In genomic region chr6:54685103-54685502, GRCm38 (mm10) we compare ENCODE assay signal across 26 mouse cellular contexts. TPM values are rescaled to one million over a fixed set of nuclear protein-coding genes. Genes with fewer than 3 reads are reported as not detected.
A peak's percentile ranks its signal among the peaks of the same experiment; 100 is the strongest.
DNase-seq lines count a peak whose midpoint lies in the region; ATAC-seq and TF ChIP-seq lines count a peak whose summit lies in the region.
"Had no signal": no experiment of that assay in that cellular context is flagged by ENCODE, and none has a peak within 500 bp of the region (broad histone marks: within the 10 kb centered on the region; RNA-seq: fewer than 3 reads in every experiment).

No protein-coding gene starts in this region.

- ATAC-seq in heart, embryonic 13.5 days (ENCODE audit: extremely low read depth, insufficient number of reproducible peaks, low FRiP score, low TSS enrichment) = no peak
- ATAC-seq in megakaryocyte progenitor cell, adult 5-6 weeks (replicated peaks; ENCODE audit: poor library complexity) = peak; percentile 13; the same call in 1 of the 2 replicates
- no peak for ATAC-seq in neural tube, embryonic 15.5 days (ENCODE audit: low FRiP score)
- ATAC-seq: forebrain, postnatal 0 days; hindbrain, embryonic 16.5 days; midbrain, embryonic 15.5 days had no signal

- H3K36me3 ChIP-seq in heart, embryonic 13.5 days = no peaks in the 10 kb centered on the region
- H3K36me3 ChIP-seq in heart, adult 2 months (ENCODE audit: control insufficient read depth, insufficient read depth, low read length) = no peaks in the 10 kb centered on the region
- peaks cover 0 to 8% of the 10 kb centered on the region in 2 experiments; a peak in 2 of 4 replicates for H3K36me3 ChIP-seq in MEL (ENCODE audit: control insufficient read depth in 1 of 2, insufficient read depth in 2 of 2, low read length in 2 of 2)
- H3K36me3 ChIP-seq in neural tube, embryonic 15.5 days = peaks cover 7% of the 10 kb centered on the region
- H3K36me3 ChIP-seq: forebrain, embryonic 10.5 days; G1E; heart, embryonic 15.5 days; kidney, embryonic 15.5 days; stomach, embryonic 15.5 days had no signal

- H3K27me3 ChIP-seq in heart, embryonic 13.5 days (replicated peaks) = peaks cover 53% of the 10 kb centered on the region
- no peaks in the 10 kb centered on the region for H3K27me3 ChIP-seq in heart, adult 2 months (ENCODE audit: control insufficient read depth, insufficient read depth, low read length)
- H3K27me3 ChIP-seq in MEL (ENCODE audit: control insufficient read depth in 1 of 2, insufficient read depth in 2 of 2, low read length in 2 of 2) = no peaks in the 10 kb centered on the region
- no peaks in the 10 kb centered on the region for H3K27me3 ChIP-seq in neural tube, embryonic 15.5 days (replicated peaks)

- H3K79me2 ChIP-seq in heart, adult 2 months (replicated peaks; ENCODE audit: control insufficient read depth, insufficient read depth, low read length) = no peaks in the 10 kb centered on the region
- H3K79me2 ChIP-seq in MEL (ENCODE audit: control insufficient read depth, insufficient read depth, low read length, poor library complexity) = no peaks in the 10 kb centered on the region

- H3K9ac ChIP-seq in heart, embryonic 13.5 days = no peak overlapping the region
- H3K9ac ChIP-seq in heart, adult 2 months (ENCODE audit: low read depth, low read length) = no peak overlapping the region
- H3K9ac ChIP-seq in MEL (ENCODE audit: control insufficient read depth, low read depth, low read length, poor library complexity, severe bottlenecking) = no peak overlapping the region
- H3K9ac ChIP-seq in neural tube, embryonic 15.5 days (replicated peaks) = no peak overlapping the region
- H3K9ac ChIP-seq: forebrain, postnatal 0 days; heart, embryonic 15.5 days; kidney, embryonic 15.5 days; limb, embryonic 15.5 days; liver, embryonic 14.5 days; lung, embryonic 14.5 days; midbrain, embryonic 15.5 days; stomach, embryonic 15.5 days had no signal

- no peak for TF ChIP-seq CTCF in heart, adult 2 months (IDR thresholded peaks at IDR 0.05)
- no peak for TF ChIP-seq CTCF in MEL (IDR thresholded peaks at IDR 0.05 in 2 of 3, conservative IDR thresholded peaks at IDR 0.05 in 1 of 3; ENCODE audit: control insufficient read depth in 1 of 3, insufficient read depth in 1 of 3, low read depth in 2 of 3, low read length in 3 of 3, poor library complexity in 1 of 3, severe bottlenecking in 1 of 3)

- 67% methylated on average over 5 of the region's 5 CpGs for WGBS in heart, embryonic 13.5 days
- 79% methylated on average over 5 of the region's 5 CpGs for WGBS in heart, adult 2 months
- WGBS in neural tube, embryonic 15.5 days = 73% methylated on average over 5 of the region's 5 CpGs

- no peak for TF ChIP-seq POLR2A in heart, adult 2 months (IDR thresholded peaks at IDR 0.05; ENCODE audit: insufficient read depth, low read depth, low read length)
- no peak for TF ChIP-seq POLR2A in MEL (IDR thresholded peaks at IDR 0.05; ENCODE audit: control insufficient read depth in 1 of 2, insufficient read depth in 1 of 2, low read depth in 1 of 2, low read length in 2 of 2, poor library complexity in 1 of 2)

- intact Hi-C loops in heart, adult 2 months (cut with DNase I) = no loop called here
- intact Hi-C loops in heart, postnatal 36 days (cut with DNase I) = no loop called here

- peaks cover 28% of the 10 kb centered on the region for H3K4me1 ChIP-seq in heart, embryonic 13.5 days
- peaks cover 3% of the 10 kb centered on the region for H3K4me1 ChIP-seq in heart, adult 2 months (ENCODE audit: control insufficient read depth, insufficient read depth, low read length)
- H3K4me1 ChIP-seq in MEL (ENCODE audit: control insufficient read depth in 1 of 2, insufficient read depth in 2 of 2, low read length in 2 of 2) = peaks cover 5 to 14% of the 10 kb centered on the region in 2 experiments
- peaks cover 31% of the 10 kb centered on the region for H3K4me1 ChIP-seq in neural tube, embryonic 15.5 days

- no peak overlapping the region for H3K4me3 ChIP-seq in heart, embryonic 13.5 days
- no peak overlapping the region for H3K4me3 ChIP-seq in heart, adult 2 months
- H3K4me3 ChIP-seq in MEL (ENCODE audit: control insufficient read depth in 1 of 2, insufficient read depth in 1 of 2, low read depth in 2 of 2, low read length in 2 of 2) = peak overlapping the region in 1 of 2 experiments; percentile 24; a peak in 1 of 4 replicates
- no peak overlapping the region for H3K4me3 ChIP-seq in neural tube, embryonic 15.5 days (replicated peaks)
- H3K4me3 ChIP-seq: forebrain, embryonic 10.5 days; heart, embryonic 15.5 days; kidney, embryonic 15.5 days; left cerebral cortex, adult 2 months; limb, embryonic 15.5 days; megakaryocyte, embryonic 14.5 days; midbrain, embryonic 15.5 days; stomach, embryonic 15.5 days had no signal

- H3K27ac ChIP-seq in heart, embryonic 13.5 days (replicated peaks) = 0 out of 2 replicates have a peak overlapping the region, but pooled peaks have one; percentile 15
- no peak overlapping the region for H3K27ac ChIP-seq in heart, adult 2 months
- H3K27ac ChIP-seq in MEL (ENCODE audit: control insufficient read depth, low read depth, low read length) = no peak overlapping the region
- H3K27ac ChIP-seq in neural tube, embryonic 15.5 days (replicated peaks) = no peak overlapping the region
- H3K27ac ChIP-seq: forebrain, embryonic 10.5 days; heart, embryonic 15.5 days; kidney, embryonic 15.5 days; left cerebral cortex, adult 2 months; limb, embryonic 15.5 days; liver, embryonic 14.5 days; midbrain, embryonic 15.5 days; stomach, embryonic 15.5 days had no signal

- TF ChIP-seq RAD21 in MEL (IDR thresholded peaks at IDR 0.05; ENCODE audit: low read depth, low read length) = no peak

- H3K9me3 ChIP-seq in heart, embryonic 13.5 days = no peaks in the 10 kb centered on the region
- no peaks in the 10 kb centered on the region for H3K9me3 ChIP-seq in MEL (replicated peaks; ENCODE audit: insufficient read depth, low read length)
- H3K9me3 ChIP-seq in neural tube, embryonic 15.5 days (replicated peaks) = no peaks in the 10 kb centered on the region
- H3K9me3 ChIP-seq: forebrain, embryonic 10.5 days; G1E; heart, embryonic 15.5 days; kidney, embryonic 15.5 days; limb, embryonic 15.5 days; megakaryocyte, embryonic 14.5 days; midbrain, embryonic 15.5 days; stomach, embryonic 15.5 days had no signal

- no peak overlapping the region for H3K4me2 ChIP-seq in heart, embryonic 13.5 days
- H3K4me2 ChIP-seq in neural tube, embryonic 15.5 days = no peak overlapping the region
- H3K4me2 ChIP-seq: heart, embryonic 15.5 days; kidney, embryonic 15.5 days; limb, embryonic 15.5 days; lung, embryonic 14.5 days; midbrain, embryonic 15.5 days; stomach, embryonic 15.5 days had no signal

- DNase-seq in heart, adult 2 months = no peak
- peak; percentile 57 for DNase-seq in MEL (ENCODE audit: low read depth, low spot score)
- DNase-seq in thymus, postnatal 36 days = peak; percentile 16 to 39
- no peak for DNase-seq in heart, postnatal 36 days
- DNase-seq in cerebellum, adult 9-11 months = no peak
- DNase-seq: cerebellum, adult 8-10 months; forebrain, postnatal 0 days; gastrocnemius, postnatal 14 days; heart, postnatal 4 days; kidney, adult 11 months; kidney, postnatal 36 days; lung, embryonic 14.5 days had no signal

- TF ChIP-seq EP300 in heart, adult 2 months (IDR thresholded peaks at IDR 0.05; ENCODE audit: insufficient read depth, low read depth, low read length) = no peak
- TF ChIP-seq EP300 in MEL (IDR thresholded peaks at IDR 0.05; ENCODE audit: low read depth in 1 of 2, low read length in 2 of 2) = peak; percentile 46 to 47; a peak in 3 of 4 replicates

TF ChIP-seq in MEL, 35 proteins besides CTCF, POLR2A, EP300 and RAD21 (continues in another document):
- TF ChIP-seq TAL1 (IDR thresholded peaks at IDR 0.05; ENCODE audit: low read length) = no peak
- TF ChIP-seq CHD1 (IDR thresholded peaks at IDR 0.05; ENCODE audit: low read depth, low read length) = no peak
- TF ChIP-seq HCFC1 (IDR thresholded peaks at IDR 0.05; ENCODE audit: low read depth, low read length) = no peak
- TF ChIP-seq ETS1 (IDR thresholded peaks at IDR 0.05; ENCODE audit: low read depth, low read length) = peak; percentile 51; the same call in 1 of the 2 replicates
- no peak for TF ChIP-seq SMC3 (IDR thresholded peaks at IDR 0.05; ENCODE audit: low read depth, low read length)
- no peak for TF ChIP-seq NRF1 (IDR thresholded peaks at IDR 0.05; ENCODE audit: insufficient read depth, low read depth, low read length, poor library complexity, severe bottlenecking)
- no peak for TF ChIP-seq KAT2A (conservative IDR thresholded peaks at IDR 0.05; ENCODE audit: low read depth, low read length)
- TF ChIP-seq NELFE (IDR thresholded peaks at IDR 0.05; ENCODE audit: low read depth, low read length) = no peak
- TF ChIP-seq ZKSCAN1 (IDR thresholded peaks at IDR 0.05; ENCODE audit: low read depth, low read length) = no peak
- no peak for TF ChIP-seq SIN3A (IDR thresholded peaks at IDR 0.05; ENCODE audit: low read length)
- no peak for TF ChIP-seq POLR2AphosphoS5 (IDR thresholded peaks at IDR 0.05; ENCODE audit: borderline replicate concordance, low read depth, low read length)
- TF ChIP-seq MAX (IDR thresholded peaks at IDR 0.05; ENCODE audit: low read length) = no peak
- TF ChIP-seq MAFK (IDR thresholded peaks at IDR 0.05; ENCODE audit: borderline replicate concordance, low read depth, low read length) = 0 out of 2 replicates have a peak, but pooled peaks have one; percentile 26
- no peak for TF ChIP-seq MAZ (IDR thresholded peaks at IDR 0.05; ENCODE audit: low read depth, low read length)
- peak; percentile 59 for TF ChIP-seq TCF12 (IDR thresholded peaks at IDR 0.05; ENCODE audit: low read depth, low read length)
- no peak for TF ChIP-seq MYB (IDR thresholded peaks at IDR 0.05; ENCODE audit: low read depth, low read length)
- no peak for TF ChIP-seq TBP (IDR thresholded peaks at IDR 0.05; ENCODE audit: low read depth, low read length)
- TF ChIP-seq POLR2AphosphoS2 (IDR thresholded peaks at IDR 0.05; ENCODE audit: low read length) = no peak
- no peak for TF ChIP-seq USF2 (IDR thresholded peaks at IDR 0.05; ENCODE audit: borderline replicate concordance in 1 of 2, insufficient read depth in 1 of 2, low read depth in 1 of 2, low read length in 2 of 2)

RNA-seq across cellular contexts. Expression of gene Mturn, which starts 3.7 kb away (rescaled TPM):
- 5.0 TPM in 2 replicates for polyA plus RNA-seq in heart, embryonic 13.5 days (2015; fragmentation: Nextera tagmentation; extraction: Ambion mirVana)
- 10 to 100 TPM; 11.0 to 16.3 TPM for total RNA-seq in heart, adult 2 months (2021)
- polyA plus RNA-seq in heart, adult 2 months (2012; rRNA removed) = 5.4 and 8.8 TPM in 2 replicates
- 0.26 and 0.31 TPM in 2 replicates for total RNA-seq in MEL (2012; rRNA removed)
- 1 to 10 TPM in 1 of 2 experiments, not detected in 1; 1.1 TPM for polyA plus RNA-seq in MEL (2012; ENCODE audit: insufficient read depth in 1 of 2, insufficient read length in 2 of 2, low read depth in 1 of 2, low replicate concordance in 2 of 2, missing spikeins in 1 of 2)
- 0.17 and 0.34 TPM in 2 replicates for total RNA-seq in megakaryocyte progenitor cell, adult 5-6 weeks (2015)
- total RNA-seq in megakaryocyte progenitor cell, adult 5-6 weeks (2017) = 0.17 and 0.30 TPM in 2 replicates
- 10 to 100 TPM; 15.3 to 15.6 TPM for total RNA-seq in heart, postnatal 36 days (2021)
- polyA plus RNA-seq in neural tube, embryonic 15.5 days (2015; fragmentation: Nextera tagmentation; extraction: Ambion mirVana) = 62.7 and 75.0 TPM in 2 replicates

Comparison
In these comparisons a context has a peak if more than half of its experiments do, and no peak if none do; other contexts are left out.
1. DNase-seq: peak in MEL (single experiment) and thymus, postnatal 36 days (2 of 2); none in heart, adult 2 months (0 of 2), heart, postnatal 36 days (0 of 2) and cerebellum, adult 9-11 months (single experiment).